Mouse (Mus musculus): ENCODE data around the gene Clcn3.

DNA sequence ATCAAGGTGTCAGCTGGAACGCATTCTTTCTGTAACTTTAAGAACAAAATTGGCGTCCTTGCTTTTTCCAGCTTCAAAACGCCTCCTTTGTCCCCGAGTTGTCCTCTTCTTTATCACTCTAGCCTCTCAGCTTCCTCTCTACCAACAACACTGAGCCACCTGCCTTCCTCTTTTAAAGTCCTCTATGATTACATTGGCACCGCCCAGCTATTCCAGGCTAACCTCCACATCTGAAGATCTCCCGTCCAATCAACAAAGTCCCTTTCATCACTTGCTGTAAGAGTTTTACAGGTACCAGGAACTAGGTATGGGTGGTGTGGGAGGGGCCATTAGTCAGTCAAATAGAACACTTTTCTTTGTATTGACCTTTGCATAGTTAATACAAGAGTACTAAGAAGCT, 17.8 kb downstream of the Clcn3 start:
- TF ChIP-seq CHD2 (IDR thresholded peaks at IDR 0.05; ENCODE audit: low read depth, low read length) (no peak), ZC3H11A (IDR thresholded peaks at IDR 0.05; ENCODE audit: borderline replicate concordance, low read depth, low read length) (no peak), MAFK (IDR thresholded peaks at IDR 0.05; ENCODE audit: insufficient read depth, low read depth, low read length) (no peak), ZNF384 (IDR thresholded peaks at IDR 0.05; ENCODE audit: low read depth, low read length) (no peak)

Measured in ES-E14 (cell line).